Mouse (Mus musculus): ENCODE data around the gene Tes. TPM values are rescaled to one million over a fixed set of nuclear protein-coding genes. Genes with fewer than 3 reads are reported as not detected.

The Tes gene
- 7.7 and 8.0 TPM in 2 replicates for polyA plus RNA-seq (2015; fragmentation: Nextera tagmentation; extraction: Ambion mirVana)

GRCm38 (mm10) chr6:17064936-17065790 lies at the start of gene Tes:
Tes (plus strand) TSS chr6:17065149.
- H3K27ac ChIP-seq (ENCODE audit: low read depth): peak within 1 kb of the TSS; percentile 48
- H3K36me3 ChIP-seq (replicated peaks; ENCODE audit: insufficient read depth, low read length): no peaks in the 10 kb centered on the region
- under 1% methylated on average over 61 of the region's 63 CpGs for WGBS (ENCODE audit: insufficient replicate concordance)
- no peaks in the 10 kb centered on the region for H3K9me3 ChIP-seq (ENCODE audit: low read length)
- TF ChIP-seq EP300 (IDR thresholded peaks at IDR 0.05; ENCODE audit: low read depth) (no peak), CTCF (IDR thresholded peaks at IDR 0.05; ENCODE audit: low read depth) (no peak)
- DNase-seq (peak; percentile 82), ATAC-seq (peak; percentile 85)
- H3K27me3 ChIP-seq (ENCODE audit: insufficient read depth, low read length): no peaks in the 10 kb centered on the region
- H3K4me1 ChIP-seq (ENCODE audit: insufficient read depth): peaks cover 11% of the 10 kb centered on the region
- H3K4me2 ChIP-seq (ENCODE audit: low read depth, low read length): peak within 1 kb of the TSS; percentile 90
- H3K4me3 ChIP-seq (ENCODE audit: low read depth, low read length): peak within 1 kb of the TSS; percentile 71
- peak within 1 kb of the TSS; percentile 67 for H3K9ac ChIP-seq (replicated peaks)

GRCm38 (mm10) chr6:17025886-17026285 lies 39.1 kb upstream of the Tes start:
- Histone ChIP-seq H3K4me1 (ENCODE audit: insufficient read depth) (no peaks in the 10 kb centered on the region), H3K4me3 (ENCODE audit: low read depth, low read length) (no peak overlapping the region), H3K27ac (ENCODE audit: low read depth) (no peak overlapping the region)

GRCm38 (mm10) chr6:17027572-17027971 lies 37.4 kb upstream of the Tes start:
- TF ChIP-seq CTCF (IDR thresholded peaks at IDR 0.05; ENCODE audit: low read depth) (peak; percentile 71), EP300 (IDR thresholded peaks at IDR 0.05; ENCODE audit: low read depth) (no peak)
- no peaks in the 10 kb centered on the region for H3K9me3 ChIP-seq (ENCODE audit: low read length)
- no peak overlapping the region for H3K27ac ChIP-seq (ENCODE audit: low read depth)
- H3K27me3 ChIP-seq (ENCODE audit: insufficient read depth, low read length): no peaks in the 10 kb centered on the region
- no peak overlapping the region for H3K9ac ChIP-seq (replicated peaks)
- H3K4me1 ChIP-seq (ENCODE audit: insufficient read depth): no peaks in the 10 kb centered on the region
- no peaks in the 10 kb centered on the region for H3K36me3 ChIP-seq (replicated peaks; ENCODE audit: insufficient read depth, low read length)
- H3K4me2 ChIP-seq (ENCODE audit: low read depth, low read length): no peak overlapping the region
- DNase-seq (no peak), ATAC-seq (no peak)
- no peak overlapping the region for H3K4me3 ChIP-seq (ENCODE audit: low read depth, low read length)
- WGBS (ENCODE audit: insufficient replicate concordance): 13% methylated on average over 8 of the region's 8 CpGs

More at GRCm38 (mm10) chr6:17025886-17026285, 39.1 kb upstream of the Tes start:
- Histone ChIP-seq H3K9ac (replicated peaks) (no peak overlapping the region), H3K36me3 (replicated peaks; ENCODE audit: insufficient read depth, low read length) (no peaks in the 10 kb centered on the region), H3K27me3 (ENCODE audit: insufficient read depth, low read length) (no peaks in the 10 kb centered on the region), H3K9me3 (ENCODE audit: low read length) (no peaks in the 10 kb centered on the region), H3K4me2 (ENCODE audit: low read depth, low read length) (no peak overlapping the region)
- no peak for DNase-seq
- TF ChIP-seq CTCF (IDR thresholded peaks at IDR 0.05; ENCODE audit: low read depth): no peak
- no peak for TF ChIP-seq EP300 (IDR thresholded peaks at IDR 0.05; ENCODE audit: low read depth)
- no peak for ATAC-seq
- 65% methylated on average over 7 of the region's 7 CpGs for WGBS (ENCODE audit: insufficient replicate concordance)

- TF ChIP-seq EP300 (IDR thresholded peaks at IDR 0.05; ENCODE audit: low read depth) (no peak), CTCF (IDR thresholded peaks at IDR 0.05; ENCODE audit: low read depth) (no peak)
Observed at GRCm38 (mm10) chr6:17028809-17029208, 36.1 kb upstream of the Tes start.

GRCm38 (mm10) chr6:17032231-17032728 lies 32.7 kb upstream of the Tes start:
- H3K9me3 ChIP-seq (ENCODE audit: low read length): no peaks in the 10 kb centered on the region
- no peaks in the 10 kb centered on the region for H3K36me3 ChIP-seq (replicated peaks; ENCODE audit: insufficient read depth, low read length)
- ATAC-seq: no peak
- TF ChIP-seq CTCF (IDR thresholded peaks at IDR 0.05; ENCODE audit: low read depth) (no peak), EP300 (IDR thresholded peaks at IDR 0.05; ENCODE audit: low read depth) (no peak)
- H3K4me3 ChIP-seq (ENCODE audit: low read depth, low read length): no peak overlapping the region
- no peak overlapping the region for H3K9ac ChIP-seq (replicated peaks)
- H3K4me1 ChIP-seq (ENCODE audit: insufficient read depth): no peaks in the 10 kb centered on the region
- H3K27me3 ChIP-seq (ENCODE audit: insufficient read depth, low read length): no peaks in the 10 kb centered on the region
- no peak for DNase-seq
- WGBS (ENCODE audit: insufficient replicate concordance): 16% methylated on average over 2 of the region's 2 CpGs
- H3K4me2 ChIP-seq (ENCODE audit: low read depth, low read length): no peak overlapping the region
- H3K27ac ChIP-seq (ENCODE audit: low read depth): no peak overlapping the region

More at GRCm38 (mm10) chr6:17028809-17029208, 36.1 kb upstream of the Tes start:
- no peak for DNase-seq
- Histone ChIP-seq H3K4me2 (ENCODE audit: low read depth, low read length) (no peak overlapping the region), H3K4me1 (ENCODE audit: insufficient read depth) (no peaks in the 10 kb centered on the region), H3K9me3 (ENCODE audit: low read length) (no peaks in the 10 kb centered on the region), H3K27me3 (ENCODE audit: insufficient read depth, low read length) (no peaks in the 10 kb centered on the region), H3K9ac (replicated peaks) (no peak overlapping the region), H3K4me3 (ENCODE audit: low read depth, low read length) (no peak overlapping the region), H3K27ac (ENCODE audit: low read depth) (no peak overlapping the region), H3K36me3 (replicated peaks; ENCODE audit: insufficient read depth, low read length) (no peaks in the 10 kb centered on the region)
- WGBS (ENCODE audit: insufficient replicate concordance): 80% methylated on average over 8 of the region's 8 CpGs
- no peak for ATAC-seq

- DNase-seq (no peak), ATAC-seq (no peak)
- Histone ChIP-seq H3K4me3 (ENCODE audit: low read depth, low read length) (no peak overlapping the region), H3K36me3 (replicated peaks; ENCODE audit: insufficient read depth, low read length) (no peaks in the 10 kb centered on the region), H3K9ac (replicated peaks) (no peak overlapping the region), H3K4me2 (ENCODE audit: low read depth, low read length) (no peak overlapping the region), H3K27ac (ENCODE audit: low read depth) (no peak overlapping the region), H3K27me3 (ENCODE audit: insufficient read depth, low read length) (no peaks in the 10 kb centered on the region), H3K4me1 (ENCODE audit: insufficient read depth) (no peaks in the 10 kb centered on the region), H3K9me3 (ENCODE audit: low read length) (no peaks in the 10 kb centered on the region)
- WGBS (ENCODE audit: insufficient replicate concordance): 79% methylated on average over 2 of the region's 2 CpGs
- no peak for TF ChIP-seq EP300 (IDR thresholded peaks at IDR 0.05; ENCODE audit: low read depth)
- TF ChIP-seq CTCF (IDR thresholded peaks at IDR 0.05; ENCODE audit: low read depth): no peak
Observed at GRCm38 (mm10) chr6:17034095-17034494, 30.9 kb upstream of the Tes start.
